Mouse (Mus musculus): Measurements from ENCODE around the gene Slc5a2. TPM values are rescaled to one million over a fixed set of nuclear protein-coding genes. Genes with fewer than 3 reads are reported as not detected.

Gene Slc5a2
- polyA plus RNA-seq, 1 experiment from 2014 or later: 0.36 TPM

DNA sequence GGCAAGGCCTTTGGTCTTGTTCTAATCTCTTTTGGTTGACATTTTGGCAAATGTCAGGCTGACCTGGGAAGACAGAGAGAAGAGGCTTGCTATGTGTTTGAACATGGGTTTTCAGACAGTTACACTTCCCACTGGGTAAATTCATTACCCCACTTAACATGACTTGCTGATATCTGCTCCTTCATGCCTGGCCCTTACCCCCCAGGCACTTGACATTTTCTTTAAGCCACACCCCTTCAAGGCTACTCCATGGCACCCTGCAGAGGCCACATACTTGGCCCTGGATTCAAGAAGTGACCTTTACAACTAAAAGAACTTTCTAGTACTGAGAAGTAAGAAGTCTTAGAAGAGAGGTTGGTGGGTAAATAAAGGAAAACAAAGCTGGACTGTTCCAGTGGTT lies 42.4 kb downstream of the Slc5a2 start:
- no peak for ATAC-seq (ENCODE audit: low FRiP score, low read depth)
- no peaks in the 10 kb centered on the region for H3K27me3 ChIP-seq
- peaks cover 14% of the 10 kb centered on the region for H3K4me1 ChIP-seq
- no peak overlapping the region for H3K4me2 ChIP-seq (replicated peaks)
- no peak overlapping the region for H3K4me3 ChIP-seq
- no peak overlapping the region for H3K9ac ChIP-seq
- no peak overlapping the region for H3K27ac ChIP-seq
- no peaks in the 10 kb centered on the region for H3K9me3 ChIP-seq
- H3K36me3 ChIP-seq: no peaks in the 10 kb centered on the region

DNA sequence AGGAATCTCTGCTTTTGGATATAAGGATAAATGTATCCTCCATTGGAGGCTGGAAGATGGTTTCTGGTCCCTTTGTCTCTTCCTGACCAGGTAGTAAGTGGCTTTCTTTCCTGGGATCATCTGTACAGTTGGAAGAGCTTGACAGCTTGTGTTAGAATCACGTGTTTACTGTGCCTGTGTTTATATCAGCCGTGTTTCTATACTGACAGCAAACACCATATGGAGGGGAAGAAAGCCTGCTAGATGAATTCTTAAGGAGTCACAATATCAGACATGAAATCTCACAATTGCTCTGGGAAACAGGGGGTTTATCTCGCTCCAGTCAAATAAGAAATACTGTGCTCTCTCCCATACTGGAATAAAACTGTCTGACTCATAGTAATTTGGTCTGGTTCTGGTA lies 43.8 kb downstream of the Slc5a2 start:
- no peak overlapping the region for H3K4me2 ChIP-seq (replicated peaks)
- no peak for ATAC-seq (ENCODE audit: low FRiP score, low read depth)
- H3K36me3 ChIP-seq: no peaks in the 10 kb centered on the region
- H3K4me3 ChIP-seq: no peak overlapping the region
- H3K9ac ChIP-seq: no peak overlapping the region
- H3K9me3 ChIP-seq: no peaks in the 10 kb centered on the region
- no peak overlapping the region for H3K27ac ChIP-seq
- WGBS: 69% methylated on average over 3 of the region's 3 CpGs
- no peaks in the 10 kb centered on the region for H3K27me3 ChIP-seq
- peaks cover 3% of the 10 kb centered on the region for H3K4me1 ChIP-seq

- ATAC-seq (ENCODE audit: low FRiP score, low read depth): no peak
- Histone ChIP-seq H3K9ac (no peak overlapping the region), H3K27ac (no peak overlapping the region), H3K27me3 (no peaks in the 10 kb centered on the region), H3K4me2 (replicated peaks) (no peak overlapping the region), H3K9me3 (no peaks in the 10 kb centered on the region), H3K36me3 (no peaks in the 10 kb centered on the region), H3K4me1 (no peaks in the 10 kb centered on the region), H3K4me3 (no peak overlapping the region)
- WGBS: 71% methylated on average over 1 of the region's 1 CpGs
Measured at GRCm38 (mm10) chr7:128309776-128310175, 44.3 kb downstream of the Slc5a2 start.

DNA sequence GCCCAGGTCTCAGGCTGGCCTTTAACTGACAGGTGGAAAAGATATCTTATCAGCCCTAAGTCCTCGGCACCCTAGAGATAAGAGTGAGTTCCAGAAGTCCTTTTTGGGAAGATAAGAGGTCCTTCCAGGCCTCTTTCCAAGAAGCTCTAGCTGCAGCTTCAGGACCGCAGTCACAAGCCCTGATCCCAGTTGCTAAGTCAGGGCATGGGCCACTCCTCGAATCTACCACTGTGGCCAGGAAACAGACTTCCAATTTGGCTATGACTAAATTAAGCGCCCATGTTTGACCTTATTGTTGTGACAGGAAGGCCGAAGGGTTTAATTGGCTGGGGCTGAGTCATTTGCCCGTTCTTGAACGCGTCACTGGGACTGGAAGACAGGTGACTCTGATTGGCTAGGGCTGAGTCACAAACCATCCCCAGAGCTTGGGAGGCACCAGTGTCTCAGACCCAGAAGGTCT lies 44.8 kb downstream of the Slc5a2 start:
- no peaks in the 10 kb centered on the region for H3K4me1 ChIP-seq
- H3K9me3 ChIP-seq: no peaks in the 10 kb centered on the region
- no peak overlapping the region for H3K4me3 ChIP-seq
- no peak overlapping the region for H3K9ac ChIP-seq
- no peak for ATAC-seq (ENCODE audit: low FRiP score, low read depth)
- no peak overlapping the region for H3K4me2 ChIP-seq (replicated peaks)
- 42% methylated on average over 8 of the region's 8 CpGs for WGBS
- no peaks in the 10 kb centered on the region for H3K36me3 ChIP-seq
- no peak overlapping the region for H3K27ac ChIP-seq
- H3K27me3 ChIP-seq: no peaks in the 10 kb centered on the region

- ATAC-seq (ENCODE audit: low FRiP score, low read depth): no peak
- Histone ChIP-seq H3K27me3 (no peaks in the 10 kb centered on the region), H3K4me2 (replicated peaks) (no peak overlapping the region), H3K9ac (no peak overlapping the region), H3K27ac (no peak overlapping the region), H3K9me3 (no peaks in the 10 kb centered on the region), H3K36me3 (no peaks in the 10 kb centered on the region), H3K4me3 (no peak overlapping the region), H3K4me1 (no peaks in the 10 kb centered on the region)
- WGBS: 14% methylated on average over 3 of the region's 3 CpGs
Measured at GRCm38 (mm10) chr7:128311263-128311662, 45.8 kb downstream of the Slc5a2 start.

- 69% methylated on average over 8 of the region's 8 CpGs for WGBS
- Histone ChIP-seq H3K36me3 (no peaks in the 10 kb centered on the region), H3K9me3 (no peaks in the 10 kb centered on the region), H3K4me1 (no peaks in the 10 kb centered on the region), H3K27ac (no peak overlapping the region), H3K4me3 (no peak overlapping the region), H3K4me2 (replicated peaks) (no peak overlapping the region), H3K9ac (no peak overlapping the region), H3K27me3 (no peaks in the 10 kb centered on the region)
- no peak for ATAC-seq (ENCODE audit: low FRiP score, low read depth)
Measured at GRCm38 (mm10) chr7:128311811-128312210, 46.4 kb downstream of the Slc5a2 start.

- no peaks in the 10 kb centered on the region for H3K27me3 ChIP-seq
- H3K4me2 ChIP-seq (replicated peaks): no peak overlapping the region
- no peak for ATAC-seq (ENCODE audit: low FRiP score, low read depth)
- no peaks in the 10 kb centered on the region for H3K4me1 ChIP-seq
- no peak overlapping the region for H3K9ac ChIP-seq
- no peak overlapping the region for H3K4me3 ChIP-seq
- no peak overlapping the region for H3K27ac ChIP-seq
- H3K36me3 ChIP-seq: no peaks in the 10 kb centered on the region
- H3K9me3 ChIP-seq: no peaks in the 10 kb centered on the region
- WGBS: 80% methylated on average over 13 of the region's 13 CpGs
Measured at GRCm38 (mm10) chr7:128312375-128313059, 47.1 kb downstream of the Slc5a2 start.

DNA sequence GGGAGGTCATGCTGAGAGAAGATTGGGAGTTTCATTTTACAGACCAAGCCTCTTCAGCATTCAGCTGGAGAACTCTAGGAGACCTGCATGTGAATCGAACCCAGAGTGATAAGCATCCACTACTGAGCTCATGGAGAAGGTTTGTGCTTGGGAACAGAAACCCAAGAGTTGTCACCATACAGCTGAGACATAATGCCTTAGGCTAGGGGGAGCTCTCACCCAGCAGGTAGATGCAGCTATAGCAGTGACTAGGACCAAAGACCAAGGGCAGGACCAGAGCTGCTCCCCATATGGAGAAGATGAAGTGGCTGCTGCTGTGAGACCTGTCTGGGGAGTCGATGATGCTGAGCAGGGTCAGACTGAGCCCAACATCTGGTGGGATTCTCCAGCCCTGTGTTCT lies 48.1 kb downstream of the Slc5a2 start:
- Histone ChIP-seq H3K4me2 (replicated peaks) (no peak overlapping the region), H3K27me3 (no peaks in the 10 kb centered on the region), H3K36me3 (no peaks in the 10 kb centered on the region), H3K4me1 (no peaks in the 10 kb centered on the region), H3K4me3 (no peak overlapping the region), H3K9me3 (no peaks in the 10 kb centered on the region), H3K27ac (no peak overlapping the region), H3K9ac (no peak overlapping the region)
- ATAC-seq (ENCODE audit: low FRiP score, low read depth): no peak
- 87% methylated on average over 2 of the region's 2 CpGs for WGBS

- WGBS: 76% methylated on average over 7 of the region's 7 CpGs
- no peak for ATAC-seq (ENCODE audit: low FRiP score, low read depth)
- H3K4me1 ChIP-seq: no peaks in the 10 kb centered on the region
- H3K9me3 ChIP-seq: no peaks in the 10 kb centered on the region
- no peaks in the 10 kb centered on the region for H3K36me3 ChIP-seq
- H3K9ac ChIP-seq: no peak overlapping the region
- H3K27ac ChIP-seq: no peak overlapping the region
- H3K4me3 ChIP-seq: no peak overlapping the region
- no peaks in the 10 kb centered on the region for H3K27me3 ChIP-seq
- H3K4me2 ChIP-seq (replicated peaks): no peak overlapping the region
Measured at GRCm38 (mm10) chr7:128314491-128314890, 49.0 kb downstream of the Slc5a2 start.

- 53% methylated on average over 4 of the region's 4 CpGs for WGBS
- Histone ChIP-seq H3K4me3 (no peak overlapping the region), H3K9ac (no peak overlapping the region), H3K36me3 (no peaks in the 10 kb centered on the region), H3K4me2 (replicated peaks) (no peak overlapping the region), H3K9me3 (no peaks in the 10 kb centered on the region), H3K27ac (no peak overlapping the region), H3K4me1 (0 out of 2 replicates have a peak, but pooled peaks cover 4% of the 10 kb centered on the region), H3K27me3 (no peaks in the 10 kb centered on the region)
- no peak for ATAC-seq (ENCODE audit: low FRiP score, low read depth)
Measured at GRCm38 (mm10) chr7:128317011-128317410, 51.6 kb downstream of the Slc5a2 start.

GRCm38 (mm10) chr7:128319140-128319539 lies 53.7 kb downstream of the Slc5a2 start:
- 76% methylated on average over 7 of the region's 7 CpGs for WGBS
- no peak overlapping the region for H3K9ac ChIP-seq
- no peaks in the 10 kb centered on the region for H3K36me3 ChIP-seq
- ATAC-seq (ENCODE audit: low FRiP score, low read depth): no peak
- no peak overlapping the region for H3K27ac ChIP-seq
- no peak overlapping the region for H3K4me3 ChIP-seq
- no peak overlapping the region for H3K4me2 ChIP-seq (replicated peaks)
- H3K4me1 ChIP-seq: 0 out of 2 replicates have a peak, but pooled peaks cover 4% of the 10 kb centered on the region
- H3K27me3 ChIP-seq: no peaks in the 10 kb centered on the region
- no peaks in the 10 kb centered on the region for H3K9me3 ChIP-seq

DNA sequence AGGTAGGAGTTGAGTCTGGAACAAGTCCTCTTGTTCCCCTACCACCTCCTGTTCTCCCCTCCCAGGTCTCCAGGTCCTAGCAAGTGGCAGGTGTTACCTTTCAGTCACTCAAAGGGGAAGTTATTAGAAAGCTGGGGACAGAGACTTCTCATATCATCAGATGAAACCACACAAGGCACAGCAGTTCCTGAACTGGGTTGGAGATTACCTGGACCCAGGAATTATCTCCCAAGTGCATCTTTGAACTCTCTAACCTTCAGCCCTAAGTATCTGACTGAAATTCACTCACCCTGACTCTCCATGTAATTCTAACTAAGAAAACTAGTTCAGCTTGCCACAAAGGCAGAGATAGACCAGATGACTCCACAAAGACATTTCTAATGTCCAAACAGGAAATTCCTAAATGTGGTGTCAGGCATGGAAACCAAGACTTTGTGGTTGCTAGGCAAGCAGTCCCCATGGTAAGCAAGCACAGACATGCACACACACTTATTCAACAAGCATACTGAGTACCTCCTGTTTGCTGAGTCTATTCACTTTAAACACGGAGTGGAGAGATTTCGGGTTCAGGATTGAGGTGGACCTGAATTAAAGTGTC lies 54.9 kb downstream of the Slc5a2 start:
- H3K4me3 ChIP-seq: no peak overlapping the region
- H3K27me3 ChIP-seq: no peaks in the 10 kb centered on the region
- no peak overlapping the region for H3K27ac ChIP-seq
- H3K4me1 ChIP-seq: 0 out of 2 replicates have a peak, but pooled peaks cover 4% of the 10 kb centered on the region
- no peak for ATAC-seq (ENCODE audit: low FRiP score, low read depth)
- H3K9ac ChIP-seq: no peak overlapping the region
- H3K36me3 ChIP-seq: no peaks in the 10 kb centered on the region
- no peaks in the 10 kb centered on the region for H3K9me3 ChIP-seq
- WGBS: 68% methylated on average over 2 of the region's 2 CpGs
- no peak overlapping the region for H3K4me2 ChIP-seq (replicated peaks)

DNA sequence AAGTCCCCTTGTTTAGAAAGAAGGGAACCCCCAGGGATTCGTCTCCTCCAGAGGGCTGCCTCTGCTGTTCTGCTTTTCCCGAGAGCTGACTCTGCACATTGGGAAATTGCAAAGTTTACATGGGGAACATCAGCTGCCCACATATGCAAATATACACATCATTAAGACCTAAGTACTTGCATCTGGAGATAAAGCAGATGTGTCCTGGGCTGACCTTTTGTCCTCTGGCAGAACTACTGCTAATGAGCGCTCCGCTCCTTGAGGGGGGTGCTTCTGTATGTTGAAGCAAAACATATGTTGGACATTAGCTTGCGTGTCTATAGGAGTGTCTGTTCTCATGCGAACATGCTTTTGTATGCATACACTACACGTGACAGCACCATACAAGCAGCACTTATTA lies 55.8 kb downstream of the Slc5a2 start:
- Histone ChIP-seq H3K27me3 (no peaks in the 10 kb centered on the region), H3K4me2 (replicated peaks) (no peak overlapping the region), H3K4me1 (0 out of 2 replicates have a peak, but pooled peaks cover 4% of the 10 kb centered on the region), H3K9ac (no peak overlapping the region), H3K36me3 (no peaks in the 10 kb centered on the region), H3K9me3 (no peaks in the 10 kb centered on the region), H3K4me3 (no peak overlapping the region), H3K27ac (no peak overlapping the region)
- no peak for ATAC-seq (ENCODE audit: low FRiP score, low read depth)
- 43% methylated on average over 7 of the region's 7 CpGs for WGBS

Measured in limb, embryonic 13.5 days (tissue).